Comparison of ENCODE assay signal across 19 mouse cellular contexts in the genomic region with DNA sequence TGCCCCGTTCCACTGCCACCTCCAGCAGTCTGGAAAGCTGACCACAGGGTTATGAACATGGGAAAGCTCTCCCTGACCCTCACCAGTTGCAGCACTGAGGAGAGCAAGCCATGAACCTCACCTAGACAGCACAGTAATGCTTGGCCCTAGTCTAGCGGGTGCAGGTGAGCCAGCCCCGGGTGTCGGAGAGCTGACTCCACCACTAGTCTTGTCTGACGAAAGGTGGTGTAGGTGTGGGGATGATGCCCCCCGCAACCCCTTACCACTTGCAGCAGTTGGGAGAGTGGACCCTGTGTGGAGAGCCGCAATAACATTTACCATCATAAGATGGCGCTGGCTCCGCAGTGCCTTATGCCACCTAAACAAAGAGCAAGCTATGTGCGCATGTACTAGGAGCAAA. TPM values are rescaled to one million over a fixed set of nuclear protein-coding genes. Genes with fewer than 3 reads are reported as not detected.
DNase-seq lines count a peak whose midpoint lies in the region; ATAC-seq and TF ChIP-seq lines count a peak whose summit lies in the region.
"Had no signal": no experiment of that assay in that cellular context is flagged by ENCODE, and none has a peak within 500 bp of the region (broad histone marks: within the 10 kb centered on the region; RNA-seq: fewer than 3 reads in every experiment).

No protein-coding gene starts in this region.

- H3K4me3 ChIP-seq in midbrain, embryonic 12.5 days, result no peak overlapping the region
- H3K4me3 ChIP-seq in midbrain, embryonic 10.5 days, result no peak overlapping the region
- no peak overlapping the region for H3K4me3 ChIP-seq in hindbrain, postnatal 0 days (ENCODE audit: low read length)

- H3K27ac ChIP-seq in midbrain, embryonic 12.5 days (replicated peaks), result no peak overlapping the region
- no peak overlapping the region for H3K27ac ChIP-seq in midbrain, embryonic 10.5 days (replicated peaks)
- H3K27ac ChIP-seq in hindbrain, postnatal 0 days, result no peak overlapping the region
- H3K27ac ChIP-seq: heart, embryonic 15.5 days; hindbrain, embryonic 15.5 days; limb, embryonic 15.5 days; stomach, postnatal 0 days had no signal

- H3K9ac ChIP-seq in midbrain, embryonic 12.5 days (replicated peaks), result no peak overlapping the region
- H3K9ac ChIP-seq in hindbrain, postnatal 0 days (replicated peaks; ENCODE audit: low read length), result no peak overlapping the region
- H3K9ac ChIP-seq: heart, embryonic 15.5 days; hindbrain, embryonic 15.5 days; limb, embryonic 15.5 days; liver, postnatal 0 days had no signal

- WGBS in midbrain, embryonic 12.5 days, result 93% methylated on average over 10 of the region's 10 CpGs
- 91% methylated on average over 10 of the region's 10 CpGs for WGBS in midbrain, embryonic 10.5 days
- 92% methylated on average over 10 of the region's 10 CpGs for WGBS in hindbrain, postnatal 0 days

- intact Hi-C loops in heart, postnatal 10 days (cut with DNase I), result no loop called here
- intact Hi-C loops in heart, postnatal 36 days (cut with DNase I), result loop anchor here (5.0 kb wide), 1 partner anchor 37 kb away; no protein-coding TSS in a partner anchor

- H3K4me2 ChIP-seq in midbrain, embryonic 12.5 days (replicated peaks), result no peak overlapping the region
- H3K4me2 ChIP-seq in hindbrain, postnatal 0 days (ENCODE audit: low read depth, low read length), result no peak overlapping the region
- H3K4me2 ChIP-seq: limb, embryonic 15.5 days had no signal

- peak; percentile 58; the same call in 1 of the 2 replicates for ATAC-seq in midbrain, embryonic 12.5 days (ENCODE audit: low FRiP score, low read depth)
- peak; percentile 24; the same call in 1 of the 2 replicates for ATAC-seq in hindbrain, postnatal 0 days
- ATAC-seq: liver, postnatal 0 days had no signal

- no peaks in the 10 kb centered on the region for H3K36me3 ChIP-seq in midbrain, embryonic 12.5 days
- H3K36me3 ChIP-seq in midbrain, embryonic 10.5 days, result no peaks in the 10 kb centered on the region
- no peaks in the 10 kb centered on the region for H3K36me3 ChIP-seq in hindbrain, postnatal 0 days (ENCODE audit: insufficient read depth, low read length)
- H3K36me3 ChIP-seq: heart, embryonic 15.5 days; hindbrain, embryonic 15.5 days; limb, embryonic 15.5 days had no signal

- TF ChIP-seq CTCF in hindbrain, postnatal 0 days (IDR thresholded peaks at IDR 0.05; ENCODE audit: low read depth), result no peak

- H3K9me3 ChIP-seq in midbrain, embryonic 12.5 days, result peaks cover 10% of the 10 kb centered on the region
- H3K9me3 ChIP-seq in midbrain, embryonic 10.5 days (replicated peaks), result peaks cover 30% of the 10 kb centered on the region
- H3K9me3 ChIP-seq in hindbrain, postnatal 0 days (ENCODE audit: low read length), result peaks cover 7% of the 10 kb centered on the region; the same call in 1 of the 2 replicates

- DNase-seq in heart, adult 11 months, result peak; percentile 89
- no peak for DNase-seq in heart, postnatal 10 days
- no peak for DNase-seq in midbrain, embryonic 10.5 days (ENCODE audit: low spot score)
- DNase-seq in hindbrain, postnatal 0 days (ENCODE audit: low spot score), result no peak
- DNase-seq in adrenal gland, adult 18-20 months (ENCODE audit: low spot score in 2 of 2), result no peak
- DNase-seq in heart, postnatal 36 days, result no peak
- DNase-seq: adrenal gland, adult 8-10 months; cerebellum, adult 9-11 months; gastrocnemius, postnatal 14 days; kidney, adult 18-20 months; kidney, postnatal 10 days; liver, postnatal 0 days; lung, postnatal 10 days; right cerebral cortex, adult 18-20 months had no signal

- no peaks in the 10 kb centered on the region for H3K27me3 ChIP-seq in midbrain, embryonic 12.5 days
- H3K27me3 ChIP-seq in midbrain, embryonic 10.5 days (ENCODE audit: low read depth, poor library complexity, severe bottlenecking), result no peaks in the 10 kb centered on the region
- no peaks in the 10 kb centered on the region for H3K27me3 ChIP-seq in hindbrain, postnatal 0 days (ENCODE audit: insufficient read depth, low read length)
- H3K27me3 ChIP-seq: heart, embryonic 15.5 days; hindbrain, embryonic 15.5 days; limb, embryonic 15.5 days had no signal

- H3K4me1 ChIP-seq in midbrain, embryonic 12.5 days, result no peaks in the 10 kb centered on the region
- no peaks in the 10 kb centered on the region for H3K4me1 ChIP-seq in midbrain, embryonic 10.5 days
- no peaks in the 10 kb centered on the region for H3K4me1 ChIP-seq in hindbrain, postnatal 0 days (ENCODE audit: insufficient read depth, low read length)
- H3K4me1 ChIP-seq: heart, embryonic 15.5 days; hindbrain, embryonic 15.5 days; limb, embryonic 15.5 days had no signal

RNA-seq across cellular contexts. Expression of a gene that starts 50.2 kb away (rescaled TPM):
- total RNA-seq in heart, postnatal 10 days (2021), result 10 to 100 TPM; 16.4 to 18.3 TPM
- polyA plus RNA-seq in midbrain, embryonic 12.5 days (2016; fragmentation: Nextera tagmentation; extraction: Ambion mirVana), result 31.6 and 34.0 TPM in 2 replicates
- polyA plus RNA-seq in midbrain, embryonic 10.5 days (2016; fragmentation: Nextera tagmentation; extraction: Ambion mirVana), result 25.2 and 28.4 TPM in 2 replicates
- 20.9 and 21.9 TPM in 2 replicates for total RNA-seq in hindbrain, postnatal 0 days (2014; rRNA removed)
- 29.2 and 30.9 TPM in 2 replicates for polyA plus RNA-seq in hindbrain, postnatal 0 days (2015; fragmentation: Nextera tagmentation; extraction: Ambion mirVana)
- 10 to 100 TPM; 23.9 to 29.0 TPM for total RNA-seq in adrenal gland, adult 18-20 months (2021)
- total RNA-seq in heart, postnatal 36 days (2021), result 10 to 100 TPM; 19.0 to 19.7 TPM

RNA-seq across cellular contexts. Expression of a gene that starts 50.6 kb away (rescaled TPM):
- 1 to 10 TPM; 6.9 to 8.9 TPM for total RNA-seq in heart, postnatal 10 days (2021)
- 9.9 and 10.4 TPM in 2 replicates for polyA plus RNA-seq in midbrain, embryonic 12.5 days (2016; fragmentation: Nextera tagmentation; extraction: Ambion mirVana)
- 6.4 and 6.6 TPM in 2 replicates for polyA plus RNA-seq in midbrain, embryonic 10.5 days (2016; fragmentation: Nextera tagmentation; extraction: Ambion mirVana)
- total RNA-seq in hindbrain, postnatal 0 days (2014; rRNA removed), result 9.3 and 11.4 TPM in 2 replicates
- 10.5 and 11.2 TPM in 2 replicates for polyA plus RNA-seq in hindbrain, postnatal 0 days (2015; fragmentation: Nextera tagmentation; extraction: Ambion mirVana)
- total RNA-seq in adrenal gland, adult 18-20 months (2021), result 1 to 10 TPM; 2.8 to 3.1 TPM
- total RNA-seq in heart, postnatal 36 days (2021), result 1 to 10 TPM; 8.0 to 8.9 TPM
